Mouse (Mus musculus): ENCODE data around the gene Nfkb2. TPM values are rescaled to one million over a fixed set of nuclear protein-coding genes. Genes with fewer than 3 reads are reported as not detected.

The Nfkb2 gene
- polyA plus RNA-seq, 1 experiment from 2014 or later: 3.8 TPM

DNA sequence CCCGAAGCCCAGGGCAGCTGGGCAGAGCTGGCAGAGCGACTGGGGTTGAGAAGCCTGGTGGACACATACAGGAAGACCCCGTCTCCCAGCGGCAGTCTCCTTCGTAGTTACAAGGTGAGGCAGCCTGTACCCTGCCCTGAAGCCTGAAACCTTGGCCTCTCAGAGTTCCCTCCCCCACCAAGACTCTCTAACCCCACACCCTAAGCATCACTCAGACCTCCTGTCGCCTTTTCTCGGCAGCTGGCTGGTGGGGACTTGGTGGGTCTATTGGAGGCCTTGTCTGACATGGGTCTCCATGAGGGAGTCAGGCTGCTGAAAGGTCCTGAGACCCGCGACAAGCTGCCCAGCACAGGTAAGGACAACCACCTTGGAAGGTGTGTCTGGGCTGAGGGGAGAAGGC lies 7.2 kb downstream of the Nfkb2 start:
- H3K4me3 ChIP-seq: no peak overlapping the region
- H3K4me1 ChIP-seq: peaks cover 32% of the 10 kb centered on the region
- H3K27me3 ChIP-seq (ENCODE audit: poor library complexity, severe bottlenecking): peaks cover 98% of the 10 kb centered on the region
- DNase-seq (ENCODE audit: extremely low spot score, low spot score): no peak
- no peak overlapping the region for H3K27ac ChIP-seq
- peaks cover 23% of the 10 kb centered on the region; the same call in 1 of the 2 replicates for H3K36me3 ChIP-seq (replicated peaks)
- H3K9me3 ChIP-seq: no peaks in the 10 kb centered on the region
- 94% methylated on average over 9 of the region's 9 CpGs for WGBS

DNA sequence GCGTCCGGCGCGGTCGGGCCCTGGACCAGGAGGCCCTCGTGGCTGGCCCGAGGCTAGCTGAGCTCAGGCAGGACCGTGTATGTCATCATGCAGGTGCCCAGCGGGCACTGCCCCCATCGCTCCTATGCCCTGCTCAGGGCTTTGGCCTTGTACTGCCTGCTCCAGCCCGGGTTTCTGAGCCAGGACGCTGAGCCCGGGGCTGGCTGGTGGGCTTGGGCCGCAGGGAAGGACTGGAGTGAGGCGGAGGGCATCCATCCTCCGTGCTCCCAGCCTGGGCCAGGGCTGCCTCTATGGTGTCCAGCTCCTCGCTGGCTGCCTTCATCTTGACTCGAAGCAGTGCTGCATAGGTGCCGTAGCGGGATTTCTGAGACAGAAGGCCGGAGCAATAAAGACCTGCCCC lies 8.4 kb downstream of the Nfkb2 start:
- peaks cover 23% of the 10 kb centered on the region; the same call in 1 of the 2 replicates for H3K36me3 ChIP-seq (replicated peaks)
- H3K27ac ChIP-seq: no peak overlapping the region
- peaks cover 98% of the 10 kb centered on the region for H3K27me3 ChIP-seq (ENCODE audit: poor library complexity, severe bottlenecking)
- H3K4me3 ChIP-seq: no peak overlapping the region
- no peaks in the 10 kb centered on the region for H3K9me3 ChIP-seq
- DNase-seq (ENCODE audit: extremely low spot score, low spot score): no peak
- peaks cover 38% of the 10 kb centered on the region for H3K4me1 ChIP-seq
- WGBS: 93% methylated on average over 21 of the region's 21 CpGs

DNA sequence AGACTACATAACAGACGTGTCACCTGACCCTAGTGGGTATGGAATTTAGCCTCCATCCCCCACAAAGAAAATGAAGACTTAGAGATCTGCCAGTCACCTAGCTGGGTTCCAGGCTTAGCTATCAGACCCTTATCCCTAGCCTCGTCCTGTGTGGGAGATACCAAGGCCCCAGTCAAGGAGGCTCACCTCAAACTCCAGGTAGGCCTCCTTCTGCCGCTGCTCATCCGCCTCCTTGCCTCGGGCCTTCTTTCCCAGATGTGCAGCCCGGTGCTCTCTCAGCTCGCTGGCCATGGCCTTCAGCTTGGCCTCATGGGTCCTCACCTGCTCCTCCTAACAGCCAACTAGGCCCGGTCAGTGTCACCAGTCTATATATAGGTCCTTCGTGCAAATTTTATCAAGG lies 9.0 kb downstream of the Nfkb2 start:
- H3K27me3 ChIP-seq (ENCODE audit: poor library complexity, severe bottlenecking): peaks cover 98% of the 10 kb centered on the region
- DNase-seq (ENCODE audit: extremely low spot score, low spot score): no peak
- H3K27ac ChIP-seq: no peak overlapping the region
- H3K4me3 ChIP-seq: no peak overlapping the region
- no peaks in the 10 kb centered on the region for H3K9me3 ChIP-seq
- 86% methylated on average over 9 of the region's 9 CpGs for WGBS
- peaks cover 23% of the 10 kb centered on the region; the same call in 1 of the 2 replicates for H3K36me3 ChIP-seq (replicated peaks)
- H3K4me1 ChIP-seq: peaks cover 43% of the 10 kb centered on the region

DNA sequence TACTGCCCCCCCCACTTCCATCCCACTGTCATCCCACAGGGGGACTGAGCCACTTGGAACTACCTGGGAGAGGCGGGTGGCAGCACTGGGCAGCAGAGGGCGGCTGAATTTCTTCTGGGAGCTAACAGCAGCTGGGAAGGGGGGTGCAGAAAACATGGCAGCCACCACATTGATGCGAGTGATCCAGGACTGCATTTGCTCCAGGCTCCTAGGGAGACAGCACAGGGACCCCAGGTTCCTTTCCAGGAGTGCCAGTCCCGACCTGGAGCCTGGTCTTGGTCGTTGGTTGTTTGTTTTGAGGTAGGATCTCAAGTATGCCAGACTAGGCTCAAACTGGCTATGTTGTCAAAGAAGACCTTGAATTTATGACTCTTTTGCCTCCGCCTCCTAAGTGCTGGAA lies 9.5 kb downstream of the Nfkb2 start:
- H3K27ac ChIP-seq: no peak overlapping the region
- H3K36me3 ChIP-seq (replicated peaks): peaks cover 23% of the 10 kb centered on the region; the same call in 1 of the 2 replicates
- peaks cover 98% of the 10 kb centered on the region for H3K27me3 ChIP-seq (ENCODE audit: poor library complexity, severe bottlenecking)
- 70% methylated on average over 6 of the region's 6 CpGs for WGBS
- H3K4me3 ChIP-seq: no peak overlapping the region
- H3K9me3 ChIP-seq: no peaks in the 10 kb centered on the region
- H3K4me1 ChIP-seq: peaks cover 44% of the 10 kb centered on the region
- no peak for DNase-seq (ENCODE audit: extremely low spot score, low spot score)

DNA sequence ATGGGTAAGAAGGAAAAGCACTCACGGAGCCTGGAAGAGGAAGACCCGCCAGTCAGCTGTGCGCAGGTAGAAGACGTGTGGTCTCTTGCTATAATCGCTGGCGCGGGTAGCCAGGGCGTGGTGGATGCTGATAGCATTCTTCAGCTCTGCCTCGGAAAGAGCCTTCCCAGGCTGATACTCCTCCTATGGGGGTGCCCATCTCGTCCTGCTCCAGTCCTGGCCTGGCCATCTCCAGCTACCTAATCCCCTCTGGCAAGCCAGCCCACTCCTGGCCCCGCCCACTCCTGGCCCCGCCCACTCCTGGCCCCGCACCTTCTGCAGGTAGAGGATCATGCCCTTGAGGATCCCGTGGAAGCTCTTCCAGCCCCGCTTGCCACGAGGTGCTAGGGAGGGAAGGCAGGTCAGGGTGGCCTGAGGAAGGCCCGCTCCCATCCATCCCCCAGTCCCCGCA lies 10.1 kb downstream of the Nfkb2 start:
- DNase-seq (ENCODE audit: extremely low spot score, low spot score): no peak
- Histone ChIP-seq H3K9me3 (no peaks in the 10 kb centered on the region), H3K27me3 (ENCODE audit: poor library complexity, severe bottlenecking) (peaks cover 98% of the 10 kb centered on the region), H3K27ac (no peak overlapping the region), H3K4me3 (peak overlapping the region; percentile 4; the same call in 1 of the 2 replicates), H3K4me1 (peaks cover 44% of the 10 kb centered on the region), H3K36me3 (replicated peaks) (peaks cover 23% of the 10 kb centered on the region; the same call in 1 of the 2 replicates)
- WGBS: 12% methylated on average over 18 of the region's 18 CpGs

DNA sequence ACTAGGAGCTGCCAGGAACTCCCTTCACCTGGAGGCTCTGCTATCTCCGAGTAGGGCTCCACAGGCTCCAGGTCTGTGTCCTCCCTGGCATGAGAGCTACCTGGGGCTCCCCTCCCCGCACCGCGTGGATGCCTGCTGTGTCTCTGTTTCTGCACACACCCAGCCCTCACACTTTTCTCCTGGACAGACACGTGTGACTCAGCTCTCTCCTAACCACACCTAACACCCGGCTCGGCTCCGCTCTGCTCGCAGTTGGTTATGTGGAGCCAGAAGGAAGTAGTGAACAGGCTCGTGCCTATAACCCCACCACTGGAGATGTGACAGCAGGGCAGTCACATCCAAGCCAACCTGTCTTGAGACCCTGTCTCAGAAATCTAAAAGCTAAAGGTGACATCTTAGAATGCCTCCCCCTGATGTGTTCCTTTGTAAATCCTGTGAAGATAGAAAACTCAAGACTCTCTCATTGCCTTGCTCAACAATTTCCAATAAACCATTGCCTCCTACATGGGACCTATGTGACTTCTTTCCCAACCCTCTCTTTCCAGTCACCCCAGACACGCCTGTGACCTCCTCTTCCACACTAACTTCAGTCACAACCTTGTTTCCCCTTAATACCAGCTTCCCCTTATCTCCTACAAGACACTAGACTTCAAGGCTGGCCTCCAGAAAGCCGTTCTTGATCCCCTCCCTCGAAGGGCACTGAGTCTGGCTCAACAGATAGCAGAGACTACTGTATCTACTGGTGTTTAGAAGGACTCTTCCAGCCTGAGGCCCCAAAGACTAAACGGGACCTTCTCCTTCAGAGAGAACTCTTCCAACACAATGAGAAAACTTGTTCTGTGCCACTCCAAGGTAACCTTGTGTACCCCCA lies 11.0 kb downstream of the Nfkb2 start:
- no peak for DNase-seq (ENCODE audit: extremely low spot score, low spot score)

DNA sequence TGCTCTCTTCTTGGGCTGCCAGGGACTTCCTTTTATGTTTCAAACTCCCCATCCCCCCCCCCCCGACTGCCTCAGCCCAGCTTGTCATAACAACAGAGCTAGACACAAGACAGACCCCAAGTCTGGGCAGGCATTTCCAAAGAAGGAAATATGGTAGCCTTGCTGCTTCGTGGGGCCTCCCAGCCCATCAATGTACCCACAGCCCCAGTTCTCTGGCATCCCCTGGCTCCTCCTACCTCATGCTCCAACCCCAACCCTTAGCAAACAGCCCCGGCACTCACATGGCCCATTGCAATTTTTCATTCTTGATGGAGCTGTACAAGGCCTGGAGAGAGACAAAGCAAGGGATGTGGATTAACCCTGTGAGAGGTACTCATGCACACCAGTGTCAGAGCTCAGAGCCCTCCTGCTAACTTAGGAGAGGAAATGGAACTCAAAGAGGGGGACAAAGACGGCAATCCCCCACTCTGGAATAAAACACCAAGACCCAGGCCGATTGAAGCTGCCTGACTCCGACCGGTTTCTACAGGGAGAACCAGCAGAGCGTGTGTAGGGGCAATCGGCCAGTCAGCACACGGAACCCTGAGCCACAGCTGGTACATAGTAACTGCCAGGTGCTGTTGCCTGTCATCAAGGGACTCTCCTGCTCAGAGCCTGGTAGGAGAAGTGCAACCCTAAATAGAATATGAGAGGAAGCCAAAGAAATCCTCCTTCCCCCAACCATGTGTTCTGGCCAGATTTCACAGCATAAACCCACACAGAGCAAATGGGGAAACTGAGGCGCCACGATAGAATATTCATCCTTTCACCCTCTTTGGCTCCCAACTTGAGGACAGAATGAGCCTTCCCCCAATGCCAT lies 11.9 kb downstream of the Nfkb2 start:
- no peaks in the 10 kb centered on the region for H3K9me3 ChIP-seq
- peaks cover 10% of the 10 kb centered on the region; the same call in 1 of the 2 replicates for H3K36me3 ChIP-seq (replicated peaks)
- H3K4me3 ChIP-seq: no peak overlapping the region
- DNase-seq (ENCODE audit: extremely low spot score, low spot score): no peak
- H3K4me1 ChIP-seq: peaks cover 54% of the 10 kb centered on the region
- no peak overlapping the region for H3K27ac ChIP-seq
- 55% methylated on average over 12 of the region's 12 CpGs for WGBS
- H3K27me3 ChIP-seq (ENCODE audit: poor library complexity, severe bottlenecking): peaks cover 98% of the 10 kb centered on the region

More for the DNA sequence above, 11.0 kb downstream of the Nfkb2 start:
- 43% methylated on average over 14 of the region's 14 CpGs for WGBS
- H3K9me3 ChIP-seq: no peaks in the 10 kb centered on the region
- peaks cover 98% of the 10 kb centered on the region for H3K27me3 ChIP-seq (ENCODE audit: poor library complexity, severe bottlenecking)
- no peak overlapping the region for H3K4me3 ChIP-seq
- H3K36me3 ChIP-seq (replicated peaks): peaks cover 18% of the 10 kb centered on the region; the same call in 1 of the 2 replicates
- H3K4me1 ChIP-seq: peaks cover 47% of the 10 kb centered on the region
- no peak overlapping the region for H3K27ac ChIP-seq

DNA sequence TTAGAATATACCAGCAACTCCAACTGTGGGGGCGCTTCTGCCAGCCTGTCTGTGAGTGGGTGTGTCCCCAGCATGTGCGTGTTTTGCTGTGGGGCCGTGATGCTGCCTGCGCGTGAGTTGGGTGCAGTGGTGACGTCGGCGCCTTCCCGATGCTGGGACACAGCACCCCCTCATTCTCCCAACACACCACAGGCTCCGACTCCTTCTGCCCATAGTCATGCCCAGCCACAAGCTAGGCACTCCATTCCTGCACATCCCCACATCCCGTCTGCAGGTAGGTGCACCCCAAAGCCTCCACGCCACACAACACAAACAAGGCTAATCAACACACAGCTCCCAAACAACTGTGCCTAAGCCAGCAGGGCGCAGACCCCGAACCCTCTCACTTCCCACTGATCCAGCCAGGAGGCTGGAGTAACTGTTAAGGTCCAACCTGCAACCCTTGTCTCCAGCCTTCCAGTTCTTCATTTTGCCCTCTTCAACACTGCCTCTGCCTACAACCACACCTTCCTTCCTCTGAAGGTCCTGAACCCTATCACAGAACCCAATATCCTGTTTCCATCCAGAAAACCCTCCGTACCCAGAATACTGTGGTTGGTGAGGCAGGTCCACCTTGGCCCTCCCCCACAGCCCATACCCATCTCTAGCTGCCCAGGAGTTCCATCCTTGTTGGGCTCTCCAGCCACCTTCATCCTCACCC lies 12.9 kb downstream of the Nfkb2 start:
- Histone ChIP-seq H3K9me3 (no peaks in the 10 kb centered on the region), H3K36me3 (replicated peaks) (no peaks in the 10 kb centered on the region), H3K27me3 (ENCODE audit: poor library complexity, severe bottlenecking) (peaks cover 98% of the 10 kb centered on the region), H3K4me3 (peak overlapping the region; percentile 46), H3K4me1 (peaks cover 64% of the 10 kb centered on the region), H3K27ac (no peak overlapping the region)
- DNase-seq (ENCODE audit: extremely low spot score, low spot score): no peak
- WGBS: 38% methylated on average over 15 of the region's 15 CpGs

DNA sequence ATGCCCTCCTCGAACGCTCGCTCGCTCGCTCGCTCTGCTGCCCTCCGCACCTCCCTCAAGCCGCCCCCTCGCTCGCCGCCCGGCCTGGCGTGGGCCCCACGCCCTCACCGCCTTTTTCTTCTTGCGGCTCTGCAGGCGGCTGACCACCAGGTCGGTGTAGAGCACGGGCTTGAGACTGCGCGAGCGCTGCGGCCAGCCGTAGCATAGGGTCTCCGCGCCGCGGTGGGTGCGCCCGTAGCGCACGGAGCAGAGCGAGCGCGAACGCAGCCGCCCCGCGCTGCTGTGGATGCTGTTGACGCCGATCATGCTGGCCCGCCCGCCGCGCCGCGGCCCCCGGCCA lies 13.4 kb downstream of the Nfkb2 start:
- Histone ChIP-seq H3K27ac (no peak overlapping the region), H3K27me3 (ENCODE audit: poor library complexity, severe bottlenecking) (peaks cover 100% of the 10 kb centered on the region), H3K36me3 (replicated peaks) (no peaks in the 10 kb centered on the region), H3K4me1 (peaks cover 69% of the 10 kb centered on the region), H3K4me3 (peak overlapping the region; percentile 46), H3K9me3 (no peaks in the 10 kb centered on the region)
- no peak for DNase-seq (ENCODE audit: extremely low spot score, low spot score)
- 1% methylated on average over 48 of the region's 48 CpGs for WGBS

DNA sequence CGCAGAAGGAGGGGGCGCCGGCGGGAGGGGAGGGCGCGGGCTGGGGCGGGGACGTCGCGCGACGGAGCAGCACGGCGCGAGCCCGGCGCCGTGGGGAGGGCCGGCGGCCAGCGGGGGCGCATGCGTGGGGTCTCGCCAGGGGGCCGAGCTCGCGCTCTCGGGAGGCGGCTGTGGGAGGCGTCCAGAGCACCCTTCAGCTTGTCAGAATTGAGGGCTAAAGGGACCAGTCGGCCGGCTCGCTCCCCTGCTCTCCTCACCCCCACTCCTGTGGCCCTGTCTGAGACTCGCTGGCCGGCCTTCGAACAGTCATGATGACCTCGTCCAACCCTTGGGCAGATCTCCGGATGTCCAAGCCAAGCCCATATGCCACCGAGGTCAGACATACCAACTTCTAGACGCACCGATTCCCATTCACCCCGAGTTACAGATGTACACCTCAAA lies 13.9 kb downstream of the Nfkb2 start:
- Histone ChIP-seq H3K36me3 (replicated peaks) (no peaks in the 10 kb centered on the region), H3K27me3 (ENCODE audit: poor library complexity, severe bottlenecking) (peaks cover 100% of the 10 kb centered on the region), H3K4me1 (peaks cover 72% of the 10 kb centered on the region), H3K4me3 (peak overlapping the region; percentile 46), H3K9me3 (no peaks in the 10 kb centered on the region), H3K27ac (no peak overlapping the region)
- DNase-seq (ENCODE audit: extremely low spot score, low spot score): no peak
- WGBS: 2% methylated on average over 40 of the region's 42 CpGs

DNA sequence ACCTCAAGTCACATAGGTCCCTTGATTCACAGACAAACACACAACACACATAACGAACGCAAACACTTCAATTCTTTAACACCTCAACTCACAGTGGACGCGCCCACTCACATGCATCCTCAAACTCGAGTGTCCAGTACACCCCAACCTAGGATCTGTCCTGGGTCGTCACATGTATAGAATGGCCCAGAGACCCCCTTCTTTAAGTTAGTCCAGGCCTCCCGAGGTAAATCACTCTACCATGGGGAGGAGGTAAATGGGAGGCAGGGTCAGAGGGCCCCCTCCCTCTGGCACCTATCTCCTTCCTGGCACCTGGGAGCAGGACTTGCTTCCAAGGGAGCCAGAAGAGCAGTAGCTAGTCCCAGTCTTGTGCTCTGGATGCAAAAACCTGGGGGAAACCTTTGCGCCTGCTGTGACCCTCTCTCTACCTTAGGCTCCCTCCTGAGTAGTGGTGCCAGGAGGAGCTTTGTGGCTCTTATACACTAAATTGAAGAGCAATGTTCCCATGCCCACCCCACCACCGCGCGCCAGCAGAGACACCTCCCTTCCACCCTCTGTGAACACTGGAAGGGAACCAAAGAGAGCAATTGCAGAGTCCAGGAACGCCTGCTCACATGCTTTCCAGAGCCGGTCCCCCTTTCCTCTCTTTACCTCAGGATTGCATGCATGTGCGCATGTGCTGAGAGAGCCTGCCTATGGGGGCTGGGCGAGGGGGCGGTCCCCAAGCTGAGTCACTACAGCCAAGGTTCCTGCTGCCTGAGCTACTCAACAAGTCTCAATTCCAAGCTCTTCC lies 14.7 kb downstream of the Nfkb2 start:
- H3K36me3 ChIP-seq (replicated peaks): no peaks in the 10 kb centered on the region
- no peak for DNase-seq (ENCODE audit: extremely low spot score, low spot score)
- H3K9me3 ChIP-seq: no peaks in the 10 kb centered on the region
- peaks cover 100% of the 10 kb centered on the region for H3K27me3 ChIP-seq (ENCODE audit: poor library complexity, severe bottlenecking)
- 8% methylated on average over 16 of the region's 16 CpGs for WGBS
- H3K27ac ChIP-seq: no peak overlapping the region
- H3K4me3 ChIP-seq: peak overlapping the region; percentile 26; the same call in 1 of the 2 replicates
- peaks cover 72% of the 10 kb centered on the region for H3K4me1 ChIP-seq

All from forebrain, embryonic 10.5 days (tissue).